Comparison of ENCODE assay signal across 8 mouse cellular contexts in genomic region chr7:126791851-126792720, GRCm38 (mm10). TPM values are rescaled to one million over a fixed set of nuclear protein-coding genes. Genes with fewer than 3 reads are reported as not detected.
DNase-seq lines count a peak whose midpoint lies in the region; ATAC-seq and TF ChIP-seq lines count a peak whose summit lies in the region.

Ppp4c (minus strand) TSS chr7:126792496.

- no peaks in the 10 kb centered on the region for H3K9me3 ChIP-seq in forebrain, embryonic 10.5 days
- no peaks in the 10 kb centered on the region for H3K9me3 ChIP-seq in heart, embryonic 15.5 days (replicated peaks)
- H3K9me3 ChIP-seq in liver, embryonic 14.5 days (ENCODE audit: control insufficient read depth, low read length): no peaks in the 10 kb centered on the region
- no peaks in the 10 kb centered on the region for H3K9me3 ChIP-seq in neural tube, embryonic 11.5 days (ENCODE audit: control insufficient read depth, low read length)
- no peaks in the 10 kb centered on the region for H3K9me3 ChIP-seq in stomach, postnatal 0 days (ENCODE audit: control insufficient read depth, low read length)

- H3K9ac ChIP-seq in heart, embryonic 15.5 days: peak within 1 kb of the TSS; percentile 88
- peak within 1 kb of the TSS; percentile 97 for H3K9ac ChIP-seq in liver, embryonic 14.5 days (replicated peaks)
- H3K9ac ChIP-seq in neural tube, embryonic 11.5 days (ENCODE audit: low read length): peak within 1 kb of the TSS; percentile 92
- H3K9ac ChIP-seq in stomach, postnatal 0 days (ENCODE audit: low read length): peak within 1 kb of the TSS; percentile 96

- peak within 1 kb of the TSS; percentile 80 for H3K4me2 ChIP-seq in heart, embryonic 15.5 days
- H3K4me2 ChIP-seq in liver, embryonic 14.5 days (ENCODE audit: low read depth): peak within 1 kb of the TSS; percentile 91
- peak within 1 kb of the TSS; percentile 72 for H3K4me2 ChIP-seq in neural tube, embryonic 11.5 days (ENCODE audit: low read depth)
- H3K4me2 ChIP-seq in stomach, postnatal 0 days (replicated peaks; ENCODE audit: low read depth): peak within 1 kb of the TSS; percentile 64

- H3K4me1 ChIP-seq in forebrain, embryonic 10.5 days: peaks cover 55% of the 10 kb centered on the region
- H3K4me1 ChIP-seq in heart, embryonic 15.5 days (replicated peaks): peaks cover 47% of the 10 kb centered on the region
- peaks cover 10 to 16% of the 10 kb centered on the region in 2 experiments for H3K4me1 ChIP-seq in liver, embryonic 14.5 days (replicated peaks; ENCODE audit: control insufficient read depth in 2 of 2, insufficient read depth in 2 of 2, low read length in 1 of 2)
- H3K4me1 ChIP-seq in neural tube, embryonic 11.5 days (ENCODE audit: control insufficient read depth, insufficient read depth, low read length): peaks cover 7% of the 10 kb centered on the region; the same call in 1 of the 2 replicates
- no peaks in the 10 kb centered on the region for H3K4me1 ChIP-seq in stomach, postnatal 0 days (replicated peaks; ENCODE audit: control insufficient read depth, insufficient read depth)

- DNase-seq in c-Kit-negative CD71-positive TER-119-positive erythroid progenitor cells, embryonic 14.5 days (ENCODE audit: low read depth, low spot score): peak; percentile 92
- DNase-seq in forebrain, embryonic 10.5 days (ENCODE audit: extremely low spot score, low spot score): peak; percentile 99
- peak; percentile 98 to 99 for DNase-seq in kidney, postnatal 25 days
- DNase-seq in liver, embryonic 14.5 days (ENCODE audit: low read depth in 3 of 3, low spot score in 3 of 3): peak; percentile 94 to 95 (median 95)
- peak; percentile 100 for DNase-seq in neural tube, embryonic 11.5 days (ENCODE audit: low spot score)
- DNase-seq in stomach, postnatal 0 days (ENCODE audit: low spot score): peak; percentile 99

- H3K27me3 ChIP-seq in forebrain, embryonic 10.5 days (ENCODE audit: poor library complexity, severe bottlenecking): no peaks in the 10 kb centered on the region
- no peaks in the 10 kb centered on the region for H3K27me3 ChIP-seq in heart, embryonic 15.5 days
- no peaks in the 10 kb centered on the region for H3K27me3 ChIP-seq in liver, embryonic 14.5 days (ENCODE audit: control insufficient read depth, insufficient read depth, low read length)
- H3K27me3 ChIP-seq in neural tube, embryonic 11.5 days (ENCODE audit: control insufficient read depth, insufficient read depth, low read length): no peaks in the 10 kb centered on the region
- no peaks in the 10 kb centered on the region for H3K27me3 ChIP-seq in stomach, postnatal 0 days (ENCODE audit: control insufficient read depth, insufficient read depth, low read length)

- peaks cover 76% of the 10 kb centered on the region for H3K36me3 ChIP-seq in forebrain, embryonic 10.5 days (replicated peaks)
- H3K36me3 ChIP-seq in heart, embryonic 15.5 days: peaks cover 56% of the 10 kb centered on the region
- H3K36me3 ChIP-seq in liver, embryonic 14.5 days (replicated peaks; ENCODE audit: control insufficient read depth, insufficient read depth, low read depth): peaks cover 46% of the 10 kb centered on the region
- peaks cover 22% of the 10 kb centered on the region for H3K36me3 ChIP-seq in neural tube, embryonic 11.5 days (ENCODE audit: control insufficient read depth, insufficient read depth, low read length)
- H3K36me3 ChIP-seq in stomach, postnatal 0 days (ENCODE audit: control insufficient read depth, insufficient read depth, low read length): peaks cover 33% of the 10 kb centered on the region

- no peak for TF ChIP-seq EP300 in liver, embryonic 14.5 days (IDR thresholded peaks at IDR 0.05; ENCODE audit: low read depth)
- no peak for TF ChIP-seq EP300 in stomach, postnatal 0 days (optimal IDR thresholded peaks at IDR 0.05)

- WGBS in forebrain, embryonic 10.5 days: under 1% methylated on average over 78 of the region's 83 CpGs
- under 1% methylated on average over 83 of the region's 83 CpGs for WGBS in heart, embryonic 15.5 days
- under 1% methylated on average over 82 of the region's 83 CpGs for WGBS in liver, embryonic 14.5 days (ENCODE audit: insufficient replicate concordance)
- under 1% methylated on average over 73 of the region's 83 CpGs for WGBS in neural tube, embryonic 11.5 days
- WGBS in stomach, postnatal 0 days: under 1% methylated on average over 77 of the region's 83 CpGs

- no peak for TF ChIP-seq CTCF in liver, embryonic 14.5 days (IDR thresholded peaks at IDR 0.05; ENCODE audit: low read depth)
- TF ChIP-seq CTCF in stomach, postnatal 0 days (IDR thresholded peaks at IDR 0.05; ENCODE audit: low read depth): no peak; the same call in none of the 2 replicates

- H3K27ac ChIP-seq in forebrain, embryonic 10.5 days: peak within 1 kb of the TSS; percentile 95
- H3K27ac ChIP-seq in heart, embryonic 15.5 days: peak within 1 kb of the TSS; percentile 97
- H3K27ac ChIP-seq in liver, embryonic 14.5 days: peak within 1 kb of the TSS; percentile 82
- peak within 1 kb of the TSS; percentile 89 for H3K27ac ChIP-seq in neural tube, embryonic 11.5 days (ENCODE audit: low read depth, low read length)
- H3K27ac ChIP-seq in stomach, postnatal 0 days (replicated peaks): peak within 1 kb of the TSS; percentile 99

- peak; percentile 91 for ATAC-seq in CD4-positive, CD25-positive, alpha-beta regulatory T cell, adult 4 months
- peak; percentile 90 for ATAC-seq in heart, embryonic 15.5 days (replicated peaks; ENCODE audit: insufficient number of reproducible peaks, insufficient read depth, low FRiP score, low read depth)
- ATAC-seq in liver, embryonic 14.5 days (ENCODE audit: insufficient read depth): peak; percentile 89
- ATAC-seq in neural tube, embryonic 11.5 days (ENCODE audit: insufficient read depth, low FRiP score, low TSS enrichment): peak; percentile 93
- ATAC-seq in stomach, postnatal 0 days (ENCODE audit: low FRiP score, low TSS enrichment): peak; percentile 93

- peak within 1 kb of the TSS; percentile 86 for H3K4me3 ChIP-seq in forebrain, embryonic 10.5 days
- peak within 1 kb of the TSS; percentile 68 for H3K4me3 ChIP-seq in heart, embryonic 15.5 days
- H3K4me3 ChIP-seq in liver, embryonic 14.5 days (ENCODE audit: insufficient read depth in 1 of 2, low read depth in 2 of 2, low read length in 2 of 2): peak within 1 kb of the TSS; percentile 78 to 97
- peak within 1 kb of the TSS; percentile 87 for H3K4me3 ChIP-seq in neural tube, embryonic 11.5 days (ENCODE audit: low read depth, low read length)
- peak within 1 kb of the TSS; percentile 96 for H3K4me3 ChIP-seq in stomach, postnatal 0 days (ENCODE audit: low read depth, low read length)

RNA-seq across cellular contexts. Expression of gene Ppp4c, which starts in this region (rescaled TPM):
- polyA plus RNA-seq in CD4-positive, CD25-positive, alpha-beta regulatory T cell, adult 4 months (2017; shearing (Covaris generic)): 100 to 1,000 TPM; 139 to 140 TPM
- 413 and 423 TPM in 2 replicates for polyA plus RNA-seq in forebrain, embryonic 10.5 days (2016; fragmentation: Nextera tagmentation; extraction: Ambion mirVana)
- polyA plus RNA-seq in heart, embryonic 15.5 days (2015; fragmentation: Nextera tagmentation; extraction: Ambion mirVana): 120 and 149 TPM in 2 replicates
- polyA plus RNA-seq in liver, embryonic 14.5 days (2012; rRNA removed): 81.8 and 83.2 TPM in 2 replicates
- 105 and 117 TPM in 2 replicates for polyA plus RNA-seq in liver, embryonic 14.5 days (2014; fragmentation: Nextera tagmentation; extraction: Ambion mirVana)
- polyA plus RNA-seq in neural tube, embryonic 11.5 days (2014; fragmentation: Nextera tagmentation; extraction: Ambion mirVana): 318 and 344 TPM in 2 replicates
- 118 and 122 TPM in 2 replicates for polyA plus RNA-seq in stomach, postnatal 0 days (2015; fragmentation: Nextera tagmentation; extraction: Ambion mirVana)

Comparison
In these comparisons a context has a peak if more than half of its experiments do, and no peak if none do; other contexts are left out.
1. Peak in every context shown above with its lines: DNase-seq, ATAC-seq, H3K4me3 ChIP-seq and H3K27ac ChIP-seq.